Mouse (Mus musculus) stomach, embryonic 15.5 days (tissue): ENCODE measurements around the gene Psg19. TPM values are rescaled to one million over a fixed set of nuclear protein-coding genes. Genes with fewer than 3 reads are reported as not detected.
"Not testable (repeated sequence)": the region's sequence is repeated elsewhere in the genome, so short reads cannot be mapped to it uniquely, and the experiment has no call there.

Experiments used
- ATAC-seq: fragments of 200-750 bp; cut with Nextera tagmentation; 2 replicates; pipeline ENCODE4 v1.8.0; 2017; ENCODE audit warnings: low read depth, moderate number of reproducible peaks, moderate TSS enrichment; ENCODE audit not compliant: insufficient read depth, low FRiP score
- H3K27ac ChIP-seq: fragments of 300-500 bp; sonication (generic); 2 replicates; pipeline ENCODE4 v1.5.1; 2015; ENCODE audit warnings: mild to moderate bottlenecking, inconsistent platforms
- H3K27me3 ChIP-seq: fragments of 300-500 bp; sonication (generic); replicated peaks from 2 replicates; pipeline ENCODE4 v1.6.1; 2015; ENCODE audit warnings: inconsistent platforms
- H3K36me3 ChIP-seq: fragments of 300-500 bp; sonication (generic); 2 replicates; pipeline ENCODE4 v1.6.1; 2015; ENCODE audit warnings: inconsistent platforms
- H3K4me1 ChIP-seq: fragments of 300-500 bp; sonication (generic); 2 replicates; pipeline ENCODE4 v1.6.1; 2015; ENCODE audit warnings: inconsistent platforms
- H3K4me2 ChIP-seq: fragments of 300-500 bp; sonication (generic); 2 replicates; pipeline ENCODE4 v1.6.1; 2015; ENCODE audit warnings: mild to moderate bottlenecking, inconsistent platforms
- H3K4me3 ChIP-seq: fragments of 300-500 bp; sonication (generic); replicated peaks from 2 replicates; pipeline ENCODE4 v1.5.1; 2015; ENCODE audit warnings: inconsistent platforms
- H3K9ac ChIP-seq: fragments of 300-500 bp; sonication (generic); 2 replicates; pipeline ENCODE4 v1.6.1; 2015; ENCODE audit warnings: inconsistent platforms
- H3K9me3 ChIP-seq: fragments of 300-500 bp; sonication (generic); 2 replicates; pipeline ENCODE4 v1.6.1; 2016; ENCODE audit warnings: inconsistent platforms
- WGBS: fragments of 180-500 bp; shearing (Covaris S2); methylation state at CpG from one replicate; pipeline ENCODE4 v1.1.7; 2015; 5-methylcytosine and 5-hydroxymethylcytosine counted together
- polyA plus RNA-seq: library from polyadenylated mRNA; unstranded; fragments of >200 nt; fragmentation: Nextera tagmentation; extraction: Ambion mirVana; gene quantifications from 2 replicates; pipeline ENCODE4 v1.2.1, GENCODE M21; 2015

Psg19 gene
- polyA plus RNA-seq, 1 experiment from 2014 or later: not detected

GRCm38 (mm10) chr7:18799129-18799528 is 809 bp upstream of the Psg19 start:
- 35% methylated on average over 3 of the region's 3 CpGs for WGBS
- H3K4me2 ChIP-seq: no peak overlapping the region
- H3K9ac ChIP-seq: no peak overlapping the region

DNA sequence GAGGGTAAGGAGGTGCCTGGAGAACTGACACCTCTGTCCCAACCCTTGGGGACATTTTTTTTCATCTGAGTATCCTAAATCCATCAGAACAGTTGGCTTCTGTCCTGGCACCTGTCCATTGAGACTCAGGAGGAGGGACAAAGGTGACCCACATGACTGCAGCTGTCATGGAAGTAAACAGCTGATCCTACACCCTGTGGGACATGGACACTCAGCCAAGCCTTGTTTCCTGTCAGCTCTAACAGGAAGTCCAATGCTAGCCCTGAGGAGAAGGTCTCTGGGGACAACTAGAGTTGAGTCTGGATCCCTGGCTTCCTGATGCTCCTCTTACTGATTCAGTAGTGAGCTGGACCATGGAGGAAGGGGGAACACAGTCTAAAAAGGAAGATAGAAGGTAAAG is 7.6 kb downstream of the Psg19 start:
- H3K27ac ChIP-seq, H3K4me1 ChIP-seq, H3K36me3 ChIP-seq, H3K9ac ChIP-seq, H3K4me2 ChIP-seq, H3K4me3 ChIP-seq, H3K27me3 ChIP-seq, ATAC-seq, H3K9me3 ChIP-seq: not testable (repeated sequence)

More at GRCm38 (mm10) chr7:18799129-18799528, 809 bp upstream of the Psg19 start:
- no peak for ATAC-seq
- no peaks in the 10 kb centered on the region for H3K36me3 ChIP-seq
- no peaks in the 10 kb centered on the region for H3K4me1 ChIP-seq
- no peak overlapping the region for H3K27ac ChIP-seq
- H3K9me3 ChIP-seq: no peaks in the 10 kb centered on the region
- H3K4me3 ChIP-seq: no peak overlapping the region
- no peaks in the 10 kb centered on the region for H3K27me3 ChIP-seq

- not testable (repeated sequence) for H3K4me2 ChIP-seq, ATAC-seq, H3K36me3 ChIP-seq, H3K9me3 ChIP-seq, H3K4me3 ChIP-seq, H3K27me3 ChIP-seq, H3K27ac ChIP-seq, H3K4me1 ChIP-seq, H3K9ac ChIP-seq
- WGBS: 43% methylated on average over 2 of the region's 2 CpGs
Observed at GRCm38 (mm10) chr7:18781301-18781700, 17.0 kb downstream of the Psg19 start.

DNA sequence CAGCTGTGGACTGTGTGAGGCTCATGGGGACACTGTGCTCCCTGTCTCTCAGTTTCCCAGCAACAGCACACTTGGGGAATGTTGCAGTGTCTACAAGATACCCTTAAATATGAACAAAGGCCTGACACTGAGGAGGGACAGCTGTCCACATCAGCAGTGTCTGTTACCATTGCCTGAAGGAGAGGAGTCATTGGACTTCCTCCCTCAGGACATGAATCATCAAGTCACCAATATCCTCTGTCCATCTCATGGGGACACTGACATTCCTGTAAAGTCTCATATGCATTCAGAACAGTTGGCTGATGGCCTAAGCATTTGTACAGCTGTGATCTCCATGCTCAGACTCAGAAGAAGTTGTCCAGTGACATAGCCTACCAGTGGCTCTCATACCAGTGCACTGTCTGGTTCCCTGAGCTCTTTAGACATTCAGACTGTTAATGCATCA is 19.0 kb downstream of the Psg19 start:
- no peak overlapping the region for H3K4me3 ChIP-seq
- no peaks in the 10 kb centered on the region for H3K9me3 ChIP-seq
- H3K27ac ChIP-seq: no peak overlapping the region
- no peaks in the 10 kb centered on the region for H3K4me1 ChIP-seq
- H3K4me2 ChIP-seq: no peak overlapping the region
- no peaks in the 10 kb centered on the region for H3K27me3 ChIP-seq
- no peaks in the 10 kb centered on the region for H3K36me3 ChIP-seq
- no peak; the same call in 1 of the 2 replicates for ATAC-seq
- H3K9ac ChIP-seq: no peak overlapping the region

DNA sequence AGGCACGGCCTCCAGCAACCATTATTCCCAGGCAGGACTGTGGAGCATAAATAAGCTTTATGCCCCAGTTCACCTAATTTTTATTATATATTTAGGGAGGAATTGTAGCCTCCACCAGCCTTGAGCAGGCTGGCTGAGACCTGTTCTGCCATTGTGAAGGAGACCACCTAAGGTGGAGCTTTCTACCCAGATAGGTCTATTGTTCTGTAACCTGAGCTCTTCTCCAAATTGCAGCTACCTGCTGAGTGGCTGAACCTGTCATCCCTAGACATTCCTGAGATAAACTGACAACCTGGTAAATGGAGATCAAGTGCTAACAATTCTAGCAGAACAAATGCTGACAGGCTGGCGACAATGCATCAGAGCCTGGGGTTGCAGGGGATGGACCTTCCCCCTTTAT is 35.4 kb downstream of the Psg19 start:
- WGBS: no CpG with 5 or more reads among the region's 2 CpGs

GRCm38 (mm10) chr7:18760152-18760551 is 38.2 kb downstream of the Psg19 start:
- not testable (repeated sequence) for ATAC-seq, H3K4me1 ChIP-seq, H3K9me3 ChIP-seq, H3K27me3 ChIP-seq, H3K36me3 ChIP-seq, H3K9ac ChIP-seq, H3K4me2 ChIP-seq, H3K27ac ChIP-seq, H3K4me3 ChIP-seq
- WGBS: 77% methylated on average over 7 of the region's 7 CpGs

More for the DNA sequence above, 35.4 kb downstream of the Psg19 start:
- H3K36me3 ChIP-seq, H3K4me3 ChIP-seq, H3K27ac ChIP-seq, H3K27me3 ChIP-seq, ATAC-seq, H3K4me2 ChIP-seq, H3K9ac ChIP-seq, H3K4me1 ChIP-seq, H3K9me3 ChIP-seq: not testable (repeated sequence)

DNA sequence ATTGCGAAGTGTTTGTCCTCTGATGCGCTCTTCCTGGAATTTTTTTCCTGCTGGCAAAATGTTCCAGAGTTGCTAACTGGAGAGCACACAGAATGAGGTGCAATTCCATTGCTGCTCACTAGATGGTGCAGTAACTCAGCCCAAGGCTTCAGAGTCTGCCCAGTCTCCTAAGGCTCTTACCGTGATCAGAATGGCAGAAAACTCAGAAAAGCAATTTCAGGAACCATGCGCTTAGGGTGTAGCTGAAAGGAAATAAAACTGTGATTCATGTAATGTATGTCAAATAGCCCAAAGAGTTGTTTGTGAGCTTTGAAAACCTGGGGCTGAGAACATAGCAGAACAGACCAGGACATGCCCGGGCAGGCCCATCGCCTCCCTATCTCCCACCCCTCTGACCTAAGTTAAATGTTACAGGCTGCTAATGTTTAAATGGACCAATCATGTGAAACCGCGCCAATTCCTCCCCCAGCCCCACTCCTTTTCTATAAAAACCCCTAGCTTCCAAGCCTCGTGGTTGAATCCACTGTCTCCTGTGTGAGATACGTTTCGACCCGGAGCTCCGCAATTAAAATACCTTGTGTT is 48.3 kb downstream of the Psg19 start:
- not testable (repeated sequence) for H3K27ac ChIP-seq, H3K4me1 ChIP-seq, H3K4me2 ChIP-seq, H3K9ac ChIP-seq, H3K9me3 ChIP-seq, H3K4me3 ChIP-seq, ATAC-seq, H3K36me3 ChIP-seq
- 48% methylated on average over 11 of the region's 13 CpGs for WGBS
- peaks cover 11% of the 10 kb centered on the region for H3K27me3 ChIP-seq

DNA sequence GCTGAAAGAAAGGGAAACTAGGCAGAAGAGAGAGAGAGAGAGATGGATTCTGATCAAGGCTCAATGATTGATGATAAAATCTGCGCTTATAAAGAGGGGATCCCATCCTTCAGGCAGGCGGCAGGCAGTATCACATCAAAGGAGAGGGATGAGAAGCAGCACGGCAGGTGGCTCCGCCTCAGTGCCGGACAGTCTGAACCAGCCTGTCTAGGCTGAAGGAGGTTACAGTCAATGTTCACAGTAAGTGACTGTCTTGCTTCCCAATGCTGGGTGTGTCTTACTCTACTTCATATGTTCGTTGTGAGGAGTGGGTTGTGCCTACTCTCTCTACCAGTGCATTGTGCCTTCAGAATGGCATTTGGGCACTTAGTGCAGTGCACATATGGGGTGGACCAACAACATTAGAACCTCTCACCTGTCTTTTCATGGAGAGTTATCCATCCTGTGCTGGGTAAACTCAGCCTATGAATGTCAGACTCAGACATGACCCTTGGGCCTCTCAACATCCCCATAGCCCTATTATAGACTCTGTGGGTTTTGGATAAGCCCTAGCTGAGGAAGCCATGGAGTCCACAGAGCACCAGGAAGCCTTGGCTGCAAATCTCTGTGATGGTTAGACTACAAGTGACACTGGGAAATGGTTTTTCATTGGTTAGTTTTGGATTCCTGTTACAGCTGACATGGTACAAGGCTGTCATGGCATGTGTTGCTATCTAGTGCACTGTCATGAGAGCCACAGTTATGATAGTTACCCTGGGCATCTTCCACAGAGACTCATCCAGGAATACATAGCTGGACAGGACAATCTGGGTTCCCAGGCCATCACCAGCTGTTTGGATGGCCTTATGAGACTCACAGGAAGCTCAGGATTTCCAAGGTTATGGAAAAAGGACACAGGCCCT is 49.1 kb downstream of the Psg19 start:
- no peak for ATAC-seq
- 24% methylated on average over 6 of the region's 6 CpGs for WGBS
- no peak overlapping the region for H3K4me2 ChIP-seq

GRCm38 (mm10) chr7:18747420-18747819 is 50.9 kb downstream of the Psg19 start:
- 49% methylated on average over 2 of the region's 2 CpGs for WGBS
- peaks cover 11% of the 10 kb centered on the region for H3K27me3 ChIP-seq

More for the DNA sequence above, 49.1 kb downstream of the Psg19 start:
- Histone ChIP-seq H3K27me3 (peaks cover 11% of the 10 kb centered on the region), H3K9ac (no peak overlapping the region), H3K27ac (no peak overlapping the region), H3K36me3 (no peaks in the 10 kb centered on the region), H3K9me3 (no peaks in the 10 kb centered on the region), H3K4me1 (no peaks in the 10 kb centered on the region), H3K4me3 (no peak overlapping the region)

GRCm38 (mm10) chr7:18746189-18746860 is 52.0 kb downstream of the Psg19 start:
- Histone ChIP-seq H3K4me2 (peak overlapping the region; percentile 48), H3K27me3 (peaks cover 11% of the 10 kb centered on the region), H3K9ac (no peak overlapping the region), H3K9me3 (no peaks in the 10 kb centered on the region), H3K36me3 (no peaks in the 10 kb centered on the region), H3K4me3 (peak overlapping the region; percentile 19; the same call in 1 of the 2 replicates), H3K27ac (peak overlapping the region; percentile 41; the same call in 1 of the 2 replicates), H3K4me1 (no peaks in the 10 kb centered on the region)
- WGBS: 13% methylated on average over 20 of the region's 20 CpGs
- peak; percentile 56; the same call in 1 of the 2 replicates for ATAC-seq

More at GRCm38 (mm10) chr7:18747420-18747819, 50.9 kb downstream of the Psg19 start:
- not testable (repeated sequence) for ATAC-seq, H3K27ac ChIP-seq, H3K9me3 ChIP-seq, H3K4me1 ChIP-seq, H3K4me3 ChIP-seq, H3K4me2 ChIP-seq, H3K9ac ChIP-seq, H3K36me3 ChIP-seq
